Mouse (Mus musculus) stomach, postnatal 0 days (tissue): ENCODE measurements around the gene Edc3. TPM values are rescaled to one million over a fixed set of nuclear protein-coding genes. Genes with fewer than 3 reads are reported as not detected.
"Not testable (repeated sequence)": the region's sequence is repeated elsewhere in the genome, so short reads cannot be mapped to it uniquely, and the experiment has no call there.

Source experiments
- ATAC-seq: fragments of 200-750 bp; cut with Nextera tagmentation; 2 replicates; pipeline ENCODE4 v1.8.0; 2017; ENCODE audit not compliant: low FRiP score, low TSS enrichment
- DNase-seq: peaks from one replicate; pipeline ENCODE4 v3.0.0-alpha.2; 2016; ENCODE audit warnings: low spot score
- H3K27ac ChIP-seq: fragments of 300-500 bp; sonication (generic); replicated peaks from 2 replicates; pipeline ENCODE4 v1.5.1; 2014; ENCODE audit warnings: mild to moderate bottlenecking, control low read depth
- H3K27me3 ChIP-seq: fragments of 300-500 bp; sonication (generic); 2 replicates; pipeline ENCODE4 v1.6.1; 2014; ENCODE audit warnings: low read length; ENCODE audit not compliant: control insufficient read depth, insufficient read depth
- H3K36me3 ChIP-seq: fragments of 300-500 bp; sonication (generic); 2 replicates; pipeline ENCODE4 v1.6.1; 2014; ENCODE audit warnings: low read length, mixed read lengths; ENCODE audit not compliant: control insufficient read depth, insufficient read depth
- H3K4me1 ChIP-seq: fragments of 300-500 bp; sonication (generic); replicated peaks from 2 replicates; pipeline ENCODE4 v1.6.1; 2014; ENCODE audit warnings: antibody characterized with exemption; ENCODE audit not compliant: control insufficient read depth, insufficient read depth
- H3K4me2 ChIP-seq: fragments of 300-500 bp; sonication (generic); replicated peaks from 2 replicates; pipeline ENCODE4 v1.6.1; 2014; ENCODE audit warnings: low read depth, mild to moderate bottlenecking, control low read depth, moderate library complexity
- H3K4me3 ChIP-seq: fragments of 300-500 bp; sonication (generic); 2 replicates; pipeline ENCODE4 v1.5.1; 2014; ENCODE audit warnings: low read depth, low read length, control low read depth
- H3K9ac ChIP-seq: fragments of 300-500 bp; sonication (generic); 2 replicates; pipeline ENCODE4 v1.6.1; 2014; ENCODE audit warnings: mild to moderate bottlenecking, low read length, control low read depth, mixed read lengths
- H3K9me3 ChIP-seq: fragments of 300-500 bp; sonication (generic); 2 replicates; pipeline ENCODE4 v1.6.1; 2016; ENCODE audit warnings: low read length; ENCODE audit not compliant: control insufficient read depth
- CTCF ChIP-seq: IDR thresholded peaks from 2 replicates; pipeline ENCODE4 v1.5.1; 2016; ENCODE audit warnings: antibody characterized with exemption, low read depth, mild to moderate bottlenecking, moderate library complexity
- EP300 ChIP-seq: optimal IDR thresholded peaks from 2 replicates; pipeline ENCODE3; 2016; ENCODE audit warnings: antibody characterized with exemption
- WGBS: fragments of 180-500 bp; shearing (Covaris S2); extraction: QIAGEN DNeasy Blood & Tissue Kit; methylation state at CpG from one replicate; pipeline ENCODE4 v1.1.7; 2014; 5-methylcytosine and 5-hydroxymethylcytosine counted together
- polyA plus RNA-seq: library from polyadenylated mRNA; unstranded; fragments of >200 nt; fragmentation: Nextera tagmentation; extraction: Ambion mirVana; gene quantifications from 2 replicates; pipeline ENCODE4 v1.2.1, GENCODE M21; 2015

Edc3 gene
- polyA plus RNA-seq, 1 experiment from 2014 or later = 13.6 TPM

DNA sequence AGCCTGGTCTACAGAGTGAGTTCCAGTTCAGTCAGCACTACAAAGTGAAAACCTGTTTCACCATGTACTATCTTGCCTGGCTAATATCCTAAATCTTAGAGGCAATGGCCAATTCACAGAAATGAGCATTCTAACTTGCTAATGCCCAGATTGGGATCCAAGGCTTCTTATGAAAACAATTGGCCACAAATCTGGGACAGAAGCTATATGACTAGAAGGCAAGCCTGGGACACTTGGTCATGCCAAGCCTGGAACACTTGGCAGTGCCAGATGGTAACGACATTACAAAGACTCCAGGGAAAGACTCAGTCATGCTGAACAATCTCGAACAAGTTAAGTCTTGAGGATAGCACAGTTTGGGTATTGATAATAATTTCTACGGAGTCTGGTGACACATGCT, 1.8 kb upstream of the Edc3 start:
- DNase-seq = no peak
- H3K27me3 ChIP-seq = no peaks in the 10 kb centered on the region
- H3K27ac ChIP-seq = no peak overlapping the region
- WGBS = 92% methylated on average over 3 of the region's 3 CpGs
- H3K4me2 ChIP-seq = no peak overlapping the region
- no peak for ATAC-seq
- H3K9me3 ChIP-seq = no peaks in the 10 kb centered on the region
- H3K36me3 ChIP-seq = no peaks in the 10 kb centered on the region
- no peaks in the 10 kb centered on the region for H3K4me1 ChIP-seq
- H3K4me3 ChIP-seq = no peak overlapping the region
- H3K9ac ChIP-seq = no peak overlapping the region
- TF ChIP-seq EP300 (no peak), CTCF (no peak)

DNA sequence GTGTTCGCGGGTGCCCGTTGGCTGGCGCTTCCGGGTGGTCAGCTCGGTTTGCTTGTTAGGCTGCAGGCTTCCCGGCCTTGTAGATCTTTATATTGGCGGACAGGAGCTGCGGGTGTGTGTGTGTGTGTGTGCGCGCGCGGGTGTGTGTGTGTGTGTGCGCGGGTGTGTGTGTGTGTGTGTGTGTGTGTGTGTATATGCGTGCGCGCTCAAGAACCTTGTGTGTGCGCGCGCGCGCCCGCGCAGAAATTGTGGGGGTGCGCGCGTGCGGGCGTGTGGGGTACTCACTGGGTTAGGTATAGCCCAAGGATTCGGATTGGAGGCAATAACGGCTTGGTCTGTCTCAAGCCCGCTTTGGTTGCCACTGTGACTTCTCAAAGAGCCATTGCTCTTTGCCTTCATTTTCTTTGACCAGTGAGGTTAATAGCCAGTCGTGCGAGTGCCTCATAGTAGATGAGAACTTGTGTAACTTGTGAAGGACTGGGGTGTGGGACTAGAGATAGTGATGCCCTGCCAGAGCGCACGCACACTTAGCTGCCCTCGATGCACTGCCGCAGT, 457 bp downstream of the Edc3 start:
- peak overlapping the region; percentile 90 for H3K4me3 ChIP-seq
- peak overlapping the region; percentile 73 for H3K4me2 ChIP-seq
- TF ChIP-seq EP300 (no peak), CTCF (no peak)
- H3K27me3 ChIP-seq = no peaks in the 10 kb centered on the region
- no peaks in the 10 kb centered on the region for H3K9me3 ChIP-seq
- no peaks in the 10 kb centered on the region for H3K4me1 ChIP-seq
- peak; percentile 73 for ATAC-seq
- 3% methylated on average over 38 of the region's 39 CpGs for WGBS
- H3K9ac ChIP-seq = peak overlapping the region; percentile 95
- DNase-seq = no peak
- peak overlapping the region; percentile 94 for H3K27ac ChIP-seq
- peaks cover 3% of the 10 kb centered on the region; the same call in 1 of the 2 replicates for H3K36me3 ChIP-seq

DNA sequence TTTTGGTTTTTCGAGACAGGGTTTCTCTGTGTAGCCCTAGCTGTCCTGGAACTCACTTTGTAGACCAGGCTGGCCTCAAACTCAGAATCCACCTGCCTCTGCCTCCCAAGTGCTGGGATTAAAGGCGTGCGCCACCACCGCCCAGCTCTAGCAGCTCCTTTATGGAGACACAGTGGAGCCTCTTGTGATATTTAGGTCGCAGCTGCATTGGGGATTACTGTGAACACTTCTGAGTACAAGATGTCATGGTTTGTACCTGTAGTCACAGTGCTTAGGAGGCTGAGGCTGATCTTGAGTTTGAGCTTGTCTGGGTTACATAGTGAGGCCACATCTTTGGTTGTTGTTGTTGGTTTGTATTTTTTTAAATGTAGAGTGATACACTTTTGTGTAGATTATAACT, 1.9 kb downstream of the Edc3 start:
- not testable (repeated sequence) for H3K36me3 ChIP-seq, H3K27ac ChIP-seq, H3K9ac ChIP-seq, H3K9me3 ChIP-seq, H3K27me3 ChIP-seq, ATAC-seq, H3K4me3 ChIP-seq, H3K4me1 ChIP-seq, DNase-seq, H3K4me2 ChIP-seq
- WGBS = 69% methylated on average over 5 of the region's 5 CpGs

- no peaks in the 10 kb centered on the region for H3K27me3 ChIP-seq
- TF ChIP-seq CTCF = peak; percentile 55
- no peak for TF ChIP-seq EP300
- 74% methylated on average over 2 of the region's 2 CpGs for WGBS
Measured at GRCm38 (mm10) chr9:57712194-57712593, 3.9 kb downstream of the Edc3 start.

GRCm38 (mm10) chr9:57718408-57718807, 10.1 kb downstream of the Edc3 start:
- WGBS = 93% methylated on average over 7 of the region's 7 CpGs
- Histone ChIP-seq H3K9me3 (no peaks in the 10 kb centered on the region), H3K4me1 (0 out of 2 replicates have a peak, but pooled peaks cover 3% of the 10 kb centered on the region), H3K9ac (no peak overlapping the region), H3K4me3 (no peak overlapping the region), H3K36me3 (peaks cover 17% of the 10 kb centered on the region), H3K27ac (no peak overlapping the region), H3K4me2 (no peak overlapping the region), H3K27me3 (no peaks in the 10 kb centered on the region)
- TF ChIP-seq CTCF (no peak), EP300 (no peak)
- ATAC-seq (no peak), DNase-seq (no peak)

More at GRCm38 (mm10) chr9:57712194-57712593, 3.9 kb downstream of the Edc3 start:
- DNase-seq (no peak), ATAC-seq (no peak)
- Histone ChIP-seq H3K27ac (no peak overlapping the region), H3K9me3 (no peaks in the 10 kb centered on the region), H3K4me2 (no peak overlapping the region), H3K9ac (no peak overlapping the region), H3K4me1 (no peaks in the 10 kb centered on the region), H3K4me3 (no peak overlapping the region), H3K36me3 (peaks cover 12% of the 10 kb centered on the region; the same call in 1 of the 2 replicates)

GRCm38 (mm10) chr9:57720736-57721135, 12.4 kb downstream of the Edc3 start:
- Histone ChIP-seq H3K4me3 (no peak overlapping the region), H3K4me1 (0 out of 2 replicates have a peak, but pooled peaks cover 3% of the 10 kb centered on the region), H3K9me3 (no peaks in the 10 kb centered on the region), H3K27ac (no peak overlapping the region), H3K27me3 (no peaks in the 10 kb centered on the region), H3K4me2 (no peak overlapping the region), H3K36me3 (peaks cover 11% of the 10 kb centered on the region), H3K9ac (no peak overlapping the region)
- no peak for DNase-seq
- TF ChIP-seq CTCF (no peak), EP300 (no peak)
- no peak for ATAC-seq
- 81% methylated on average over 3 of the region's 3 CpGs for WGBS
